Mouse (Mus musculus): Measurements from ENCODE around the gene Dennd1a. TPM values are rescaled to one million over a fixed set of nuclear protein-coding genes. Genes with fewer than 3 reads are reported as not detected.

Gene Dennd1a
- total RNA-seq, 2 experiments from 2014 or later, result 80.3 to 86.5 TPM

GRCm38 (mm10) chr2:38286433-38286732, 807 bp downstream of the Dennd1a start:
- TF ChIP-seq CTCF (conservative IDR thresholded peaks at IDR 0.05), result no peak
- Histone ChIP-seq H3K4me3 (peak overlapping the region; percentile 94), H3K27ac (peak overlapping the region; percentile 98)
- DNase-seq (ENCODE audit: low spot score in 2 of 2), result no peak

DNA sequence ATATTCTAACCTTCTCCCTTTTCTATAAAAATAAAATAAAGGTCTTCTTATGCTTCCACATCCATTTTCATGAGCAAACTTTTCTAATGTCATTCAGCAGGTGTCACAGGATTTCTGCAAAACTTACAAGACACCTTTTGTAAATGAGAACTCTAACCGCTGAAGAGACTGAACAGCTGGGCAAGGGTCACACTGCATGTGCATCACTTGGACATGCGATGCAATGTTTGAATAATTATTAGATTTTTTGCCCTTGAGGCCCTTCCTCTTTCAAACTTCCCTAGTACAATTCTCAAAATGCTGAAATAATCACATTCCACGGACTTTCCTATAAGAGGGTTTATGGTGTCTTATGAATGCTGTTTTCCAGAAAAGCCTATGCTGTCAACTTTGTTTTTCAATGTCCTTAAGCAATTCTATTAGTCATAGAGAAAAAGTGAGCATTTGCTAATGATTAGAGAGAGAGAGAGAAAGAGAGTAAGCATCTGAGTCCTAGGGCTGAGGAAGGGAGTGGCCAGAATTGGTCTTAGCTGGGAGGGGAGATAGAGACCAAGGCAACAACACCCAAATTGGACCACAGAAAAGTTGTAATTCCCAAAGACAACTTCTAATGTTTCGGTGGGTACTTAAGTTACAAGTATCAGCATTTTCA, 1.3 kb downstream of the Dennd1a start:
- DNase-seq (ENCODE audit: low spot score in 2 of 2), result no peak
- Histone ChIP-seq H3K4me3 (peak overlapping the region; percentile 94), H3K27ac (peak overlapping the region; percentile 98)
- TF ChIP-seq CTCF (conservative IDR thresholded peaks at IDR 0.05), result no peak

DNA sequence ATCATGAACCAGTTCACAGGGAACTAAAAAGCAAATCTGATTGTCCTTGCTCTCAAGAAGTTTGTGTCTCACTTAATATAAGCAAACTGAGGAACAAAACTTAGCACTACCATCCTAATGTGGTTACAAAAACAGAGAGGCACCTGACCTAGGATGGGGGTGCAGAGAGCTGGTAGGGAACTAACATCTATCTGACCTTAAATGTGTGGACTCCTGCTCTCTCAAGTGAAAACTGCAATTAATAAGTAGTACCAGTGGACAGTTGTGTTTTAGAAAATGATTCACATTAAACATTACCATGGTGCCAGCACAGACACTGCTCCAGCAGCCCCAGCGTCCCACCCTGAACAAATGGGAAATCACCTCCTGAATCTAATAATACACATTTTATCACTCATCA, 3.2 kb downstream of the Dennd1a start:
- no peak for DNase-seq (ENCODE audit: low spot score in 2 of 2)
- no peak overlapping the region for H3K4me3 ChIP-seq
- no peak for TF ChIP-seq CTCF (conservative IDR thresholded peaks at IDR 0.05)
- no peak overlapping the region for H3K27ac ChIP-seq

GRCm38 (mm10) chr2:38280376-38280775, 6.8 kb downstream of the Dennd1a start:
- no peak for DNase-seq (ENCODE audit: low spot score in 2 of 2)
- Histone ChIP-seq H3K27ac (no peak overlapping the region), H3K4me3 (no peak overlapping the region)
- TF ChIP-seq CTCF (conservative IDR thresholded peaks at IDR 0.05), result no peak

GRCm38 (mm10) chr2:38274973-38275372, 12.2 kb downstream of the Dennd1a start:
- TF ChIP-seq CTCF (conservative IDR thresholded peaks at IDR 0.05), result no peak
- H3K4me3 ChIP-seq, result no peak overlapping the region

GRCm38 (mm10) chr2:38263653-38264052, 23.5 kb downstream of the Dennd1a start:
- no peak for TF ChIP-seq CTCF (conservative IDR thresholded peaks at IDR 0.05)
- no peak overlapping the region for H3K27ac ChIP-seq
- DNase-seq (ENCODE audit: low spot score in 2 of 2), result no peak
- H3K4me3 ChIP-seq, result no peak overlapping the region

More at GRCm38 (mm10) chr2:38274973-38275372, 12.2 kb downstream of the Dennd1a start:
- no peak overlapping the region for H3K27ac ChIP-seq
- DNase-seq (ENCODE audit: low spot score in 2 of 2), result no peak

DNA sequence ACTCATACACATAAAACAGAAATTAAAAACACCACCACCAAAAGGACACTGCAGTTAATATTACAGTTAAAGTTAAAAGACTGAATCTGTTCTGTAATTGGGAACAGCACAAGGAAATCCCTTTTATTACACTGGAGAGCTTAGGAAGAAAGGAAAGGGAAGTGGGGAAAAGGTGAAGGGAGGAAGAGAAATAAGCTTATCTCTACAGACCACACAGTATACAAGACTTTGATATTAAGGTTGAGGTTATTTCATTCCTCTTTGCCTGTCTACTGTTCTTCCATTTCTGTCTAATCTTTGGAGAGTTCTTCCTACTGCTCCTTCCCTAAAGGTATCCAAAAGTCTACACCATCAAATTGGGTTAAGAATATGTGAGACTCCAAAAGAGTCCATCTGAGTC, 28.1 kb downstream of the Dennd1a start:
- Histone ChIP-seq H3K27ac (no peak overlapping the region), H3K4me3 (no peak overlapping the region)
- no peak for DNase-seq (ENCODE audit: low spot score in 2 of 2)
- TF ChIP-seq CTCF (conservative IDR thresholded peaks at IDR 0.05), result no peak

GRCm38 (mm10) chr2:38237616-38238015, 49.6 kb downstream of the Dennd1a start:
- no peak for DNase-seq (ENCODE audit: low spot score in 2 of 2)
- no peak overlapping the region for H3K27ac ChIP-seq
- TF ChIP-seq CTCF (conservative IDR thresholded peaks at IDR 0.05), result no peak

DNA sequence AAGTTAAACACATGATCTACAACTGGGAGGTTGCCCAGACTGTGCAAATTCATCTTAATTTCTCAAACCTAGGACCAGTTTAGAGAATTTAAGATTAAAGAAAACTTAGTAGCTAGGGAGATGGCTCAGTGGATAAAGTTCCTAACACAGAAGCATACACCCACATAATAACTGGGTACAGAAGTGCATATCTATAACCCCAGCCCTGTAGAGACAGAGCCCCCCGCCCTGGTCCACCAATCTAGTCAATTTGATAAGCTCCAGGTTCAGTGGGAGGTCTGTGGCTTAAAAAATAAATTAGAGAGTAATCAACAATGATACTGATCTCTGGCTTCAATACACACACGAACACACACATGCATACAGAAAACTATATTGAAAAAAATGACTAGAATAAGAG, 51.6 kb downstream of the Dennd1a start:
- DNase-seq (ENCODE audit: low spot score in 2 of 2), result no peak
- H3K27ac ChIP-seq, result no peak overlapping the region
- no peak overlapping the region for H3K4me3 ChIP-seq
- no peak for TF ChIP-seq CTCF (conservative IDR thresholded peaks at IDR 0.05)

More at GRCm38 (mm10) chr2:38237616-38238015, 49.6 kb downstream of the Dennd1a start:
- H3K4me3 ChIP-seq, result no peak overlapping the region

GRCm38 (mm10) chr2:38229882-38230281, 57.3 kb downstream of the Dennd1a start:
- DNase-seq (ENCODE audit: low spot score in 2 of 2), result no peak
- no peak for TF ChIP-seq CTCF (conservative IDR thresholded peaks at IDR 0.05)
- Histone ChIP-seq H3K27ac (no peak overlapping the region), H3K4me3 (no peak overlapping the region)

GRCm38 (mm10) chr2:38223759-38224158, 63.4 kb downstream of the Dennd1a start:
- H3K27ac ChIP-seq, result no peak overlapping the region
- H3K4me3 ChIP-seq, result no peak overlapping the region
- no peak for DNase-seq (ENCODE audit: low spot score in 2 of 2)
- no peak for TF ChIP-seq CTCF (conservative IDR thresholded peaks at IDR 0.05)

- TF ChIP-seq CTCF (conservative IDR thresholded peaks at IDR 0.05), result no peak
- DNase-seq (ENCODE audit: low spot score in 2 of 2), result no peak
- H3K4me3 ChIP-seq, result no peak overlapping the region
- H3K27ac ChIP-seq, result peak overlapping the region; percentile 69
Observed at GRCm38 (mm10) chr2:38221461-38221860, 65.7 kb downstream of the Dennd1a start.

DNA sequence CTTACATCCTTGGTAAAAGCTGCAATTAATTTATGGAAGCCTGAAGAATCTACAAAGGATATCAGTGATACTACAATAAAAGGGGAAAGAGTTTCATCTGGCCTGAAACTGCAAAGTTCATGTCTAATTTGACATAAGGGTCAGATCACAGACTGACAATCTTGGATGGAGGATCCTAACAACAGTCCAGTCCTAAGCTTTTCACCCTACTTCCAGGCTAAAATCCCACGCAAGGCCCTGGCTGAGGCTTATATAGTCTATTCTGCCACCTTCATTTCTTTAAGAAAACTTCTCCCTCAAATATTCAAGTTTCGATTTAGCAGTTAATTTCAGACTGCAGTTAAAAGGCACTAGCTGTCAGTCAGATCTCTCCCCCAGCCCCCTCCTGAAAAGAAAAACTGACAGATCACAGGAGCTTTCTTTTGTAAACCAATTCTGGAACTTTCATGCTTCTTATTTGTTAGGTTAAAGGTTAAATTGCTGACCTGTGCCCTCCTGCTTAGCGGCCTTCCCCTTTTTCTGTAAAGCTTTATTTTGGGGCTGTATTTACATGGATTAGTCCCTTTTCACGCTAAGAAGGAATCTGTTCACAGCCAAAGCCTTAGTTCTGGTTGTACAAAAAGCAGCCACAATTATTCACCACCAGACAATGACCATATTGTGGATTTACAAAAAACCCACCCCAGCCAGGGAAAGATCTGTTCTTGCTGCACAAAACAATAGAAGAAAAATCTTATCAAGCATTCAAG, 66.3 kb downstream of the Dennd1a start:
- Histone ChIP-seq H3K4me3 (no peak overlapping the region), H3K27ac (peak overlapping the region; percentile 69)
- no peak for TF ChIP-seq CTCF (conservative IDR thresholded peaks at IDR 0.05)
- DNase-seq (ENCODE audit: low spot score in 2 of 2), result no peak

DNA sequence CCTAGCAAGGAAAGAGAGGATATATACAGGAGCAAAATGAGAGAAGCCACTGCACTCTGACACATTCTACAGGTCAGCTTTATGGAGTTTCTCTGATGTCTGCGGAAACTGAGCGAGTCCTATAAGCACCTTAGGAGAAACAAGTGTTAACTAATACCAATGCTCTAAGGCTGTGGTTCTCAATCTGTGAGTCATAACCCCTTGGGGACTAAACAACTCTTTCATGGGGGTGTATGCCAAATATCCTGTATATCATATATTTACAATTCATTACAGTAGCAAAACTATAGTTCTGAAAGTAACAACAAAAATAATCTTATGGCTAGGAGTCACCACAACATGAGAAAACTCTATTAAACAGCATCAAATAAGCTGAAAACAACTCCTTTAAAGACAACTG, 67.5 kb downstream of the Dennd1a start:
- Histone ChIP-seq H3K4me3 (no peak overlapping the region), H3K27ac (no peak overlapping the region)
- TF ChIP-seq CTCF (conservative IDR thresholded peaks at IDR 0.05), result no peak
- no peak for DNase-seq (ENCODE audit: low spot score in 2 of 2)
